Mouse (Mus musculus) hindbrain, postnatal 0 days (tissue): Measurements from ENCODE around the gene Celf5. TPM values are rescaled to one million over a fixed set of nuclear protein-coding genes. Genes with fewer than 3 reads are reported as not detected.

ENCODE experiments used
- ATAC-seq: fragments of 200-750 bp; cut with Nextera tagmentation; 2 replicates; pipeline ENCODE4 v1.8.0; 2017; ENCODE audit warnings: mild to moderate bottlenecking, moderate TSS enrichment, moderate library complexity
- DNase-seq: peaks from one replicate; pipeline ENCODE4 v3.0.0-alpha.2; 2015; ENCODE audit warnings: low spot score
- H3K27ac ChIP-seq: fragments of 300-500 bp; sonication (generic); 2 replicates; pipeline ENCODE4 v1.5.1; 2014; ENCODE audit warnings: mild to moderate bottlenecking
- H3K27me3 ChIP-seq: fragments of 300-500 bp; sonication (generic); 2 replicates; pipeline ENCODE4 v1.6.1; 2014; ENCODE audit warnings: low read length, mixed read lengths; ENCODE audit not compliant: insufficient read depth
- H3K36me3 ChIP-seq: fragments of 300-500 bp; sonication (generic); 2 replicates; pipeline ENCODE4 v1.6.1; 2014; ENCODE audit warnings: low read length, mixed read lengths; ENCODE audit not compliant: insufficient read depth
- H3K4me1 ChIP-seq: fragments of 300-500 bp; sonication (generic); 2 replicates; pipeline ENCODE4 v1.6.1; 2014; ENCODE audit warnings: antibody characterized with exemption, low read length, mixed read lengths; ENCODE audit not compliant: insufficient read depth
- H3K4me2 ChIP-seq: fragments of 300-500 bp; sonication (generic); 2 replicates; pipeline ENCODE4 v1.6.1; 2014; ENCODE audit warnings: low read depth, mild to moderate bottlenecking, low read length, moderate library complexity, mixed read lengths
- H3K4me3 ChIP-seq: fragments of 300-500 bp; sonication (generic); 2 replicates; pipeline ENCODE4 v1.5.1; 2014; ENCODE audit warnings: low read length
- H3K9ac ChIP-seq: fragments of 300-500 bp; sonication (generic); replicated peaks from 2 replicates; pipeline ENCODE4 v1.6.1; 2014; ENCODE audit warnings: mild to moderate bottlenecking, low read length, moderate library complexity, mixed read lengths
- H3K9me3 ChIP-seq: fragments of 300-500 bp; sonication (generic); 2 replicates; pipeline ENCODE4 v1.6.1; 2016; ENCODE audit warnings: low read length, mixed read lengths
- CTCF ChIP-seq: IDR thresholded peaks from 2 replicates; pipeline ENCODE4 v1.5.1; 2016; ENCODE audit warnings: antibody characterized with exemption, control low read depth, low read depth
- WGBS: fragments of 180-500 bp; shearing (Covaris S2); extraction: QIAGEN DNeasy Blood & Tissue Kit; methylation state at CpG from one replicate; pipeline ENCODE4 v1.1.7; 2014; 5-methylcytosine and 5-hydroxymethylcytosine counted together
- polyA plus RNA-seq: library from polyadenylated mRNA; unstranded; fragments of >200 nt; fragmentation: Nextera tagmentation; extraction: Ambion mirVana; gene quantifications from 2 replicates; pipeline ENCODE4 v1.2.1, GENCODE M21; 2015
- total RNA-seq: library from RNA; depleted of rRNA; stranded (reverse); fragments of >200 nt; gene quantifications from 2 replicates; pipeline ENCODE4 v1.2.3, GENCODE M21; 2014

Celf5 gene
- total and polyA plus RNA-seq, 2 experiments from 2014 or later = 43.2 to 93.9 TPM

DNA sequence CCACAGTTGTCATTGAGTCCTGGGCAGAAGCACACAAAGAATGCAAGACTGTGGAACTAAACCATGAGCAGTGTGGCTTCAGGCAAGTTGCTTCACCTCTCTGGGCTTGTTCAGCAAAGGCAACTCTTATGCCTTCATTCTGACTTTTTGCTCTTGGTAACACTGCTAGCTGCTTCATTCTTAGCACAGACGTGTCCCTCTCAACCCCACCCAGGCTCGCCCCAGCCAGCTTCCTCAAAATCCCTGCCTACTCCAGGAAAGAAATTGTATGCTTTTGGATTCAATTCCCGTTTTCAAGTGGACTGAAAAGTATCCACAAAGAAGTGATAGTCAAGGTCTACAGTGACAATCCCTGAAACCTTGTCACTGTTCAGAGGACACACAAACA is 37.5 kb upstream of the Celf5 start:
- H3K4me3 ChIP-seq = no peak overlapping the region
- H3K27ac ChIP-seq = no peak overlapping the region
- H3K36me3 ChIP-seq = no peaks in the 10 kb centered on the region
- H3K4me1 ChIP-seq = no peaks in the 10 kb centered on the region
- no peak overlapping the region for H3K4me2 ChIP-seq
- no peak for DNase-seq
- H3K9ac ChIP-seq = no peak overlapping the region
- WGBS = 74% methylated on average over 3 of the region's 3 CpGs
- no peaks in the 10 kb centered on the region for H3K9me3 ChIP-seq
- H3K27me3 ChIP-seq = peaks cover 3% of the 10 kb centered on the region; the same call in 1 of the 2 replicates
- TF ChIP-seq CTCF = no peak
- ATAC-seq = no peak

DNA sequence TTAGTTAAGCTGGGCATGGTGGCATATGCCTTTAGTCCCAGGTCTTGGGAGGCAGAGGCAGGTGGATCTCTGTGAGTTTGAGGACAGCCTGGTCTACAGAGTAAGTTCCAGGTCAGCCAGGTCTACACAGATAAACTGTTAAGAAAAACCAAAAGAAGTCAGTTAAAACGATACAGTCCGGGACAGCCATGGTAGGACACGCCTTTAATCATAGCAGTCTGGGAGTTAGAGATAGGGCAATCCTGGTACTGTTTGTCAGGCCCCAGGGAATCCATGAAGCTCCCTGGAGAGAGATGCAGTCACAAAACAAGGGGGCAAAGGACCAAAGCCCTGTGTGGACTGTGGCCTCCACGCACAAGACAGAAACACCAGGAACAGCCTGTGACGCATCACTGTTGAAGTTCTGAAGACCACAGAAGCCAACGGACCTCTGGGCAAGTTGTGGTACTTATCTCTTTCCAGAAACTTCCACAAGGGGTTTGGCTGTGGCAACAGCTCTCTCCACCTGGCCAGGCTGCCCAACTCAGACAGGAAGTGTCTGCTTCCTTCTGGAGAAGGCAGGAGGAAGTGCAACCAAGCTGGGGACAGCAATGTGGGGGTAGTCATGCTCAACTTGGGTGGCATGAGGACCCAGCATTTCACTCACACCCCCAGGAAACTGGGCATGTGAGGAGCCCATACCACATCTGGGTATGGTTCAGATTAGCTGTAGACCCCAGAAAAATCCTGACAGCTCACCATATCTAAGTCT is 36.9 kb upstream of the Celf5 start:
- Histone ChIP-seq H3K4me3 (no peak overlapping the region), H3K9me3 (no peaks in the 10 kb centered on the region), H3K4me1 (no peaks in the 10 kb centered on the region), H3K27me3 (peaks cover 3% of the 10 kb centered on the region; the same call in 1 of the 2 replicates), H3K4me2 (no peak overlapping the region), H3K9ac (no peak overlapping the region), H3K27ac (no peak overlapping the region), H3K36me3 (no peaks in the 10 kb centered on the region)
- no peak for DNase-seq
- WGBS = 85% methylated on average over 6 of the region's 6 CpGs
- ATAC-seq = no peak
- no peak for TF ChIP-seq CTCF

DNA sequence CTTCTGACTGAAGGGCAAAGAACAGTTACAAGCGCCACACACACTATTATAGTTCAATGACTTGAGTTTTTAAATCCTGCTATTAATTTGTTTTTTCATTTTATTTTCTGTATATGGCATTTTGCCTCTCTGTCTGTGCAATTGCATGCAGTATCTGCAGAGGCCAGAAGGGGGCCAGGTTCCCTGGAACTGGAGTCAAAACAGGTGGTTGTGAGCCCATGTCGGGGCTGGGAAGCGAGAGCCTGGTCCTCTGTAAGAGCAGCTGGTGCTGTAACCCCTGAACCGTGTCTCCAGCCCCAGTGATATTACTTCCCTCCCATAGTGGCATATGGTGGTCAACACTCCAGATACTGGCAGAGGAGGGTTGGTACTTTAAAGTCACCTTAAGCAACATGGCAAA is 36.0 kb upstream of the Celf5 start:
- Histone ChIP-seq H3K4me1 (no peaks in the 10 kb centered on the region), H3K36me3 (no peaks in the 10 kb centered on the region), H3K9ac (no peak overlapping the region), H3K27ac (no peak overlapping the region), H3K4me3 (no peak overlapping the region), H3K4me2 (no peak overlapping the region), H3K27me3 (peaks cover 3% of the 10 kb centered on the region; the same call in 1 of the 2 replicates), H3K9me3 (no peaks in the 10 kb centered on the region)
- DNase-seq (peak; percentile 77), ATAC-seq (0 out of 2 replicates have a peak, but pooled peaks have one; percentile 58)
- TF ChIP-seq CTCF = peak; percentile 78
- 13% methylated on average over 4 of the region's 4 CpGs for WGBS

DNA sequence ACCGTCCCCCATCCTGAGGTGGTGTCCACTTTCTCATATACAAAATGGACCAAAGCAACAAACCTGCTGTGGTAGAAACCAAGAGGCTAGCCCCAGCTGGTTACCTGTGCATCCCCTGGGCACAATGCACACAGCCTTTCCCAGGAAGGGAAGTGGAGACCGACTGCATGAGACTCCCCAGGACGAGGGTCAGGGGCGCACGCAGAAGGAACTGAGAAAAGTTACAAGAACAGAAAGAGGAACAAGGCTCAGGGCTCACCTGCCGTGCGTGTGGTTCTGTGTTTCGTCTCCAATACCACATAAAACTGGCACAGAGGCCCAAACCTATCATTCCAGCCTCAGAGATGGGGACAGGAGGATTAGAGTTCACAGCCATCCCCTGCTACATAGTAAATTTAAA is 34.7 kb upstream of the Celf5 start:
- Histone ChIP-seq H3K27me3 (peaks cover 3% of the 10 kb centered on the region; the same call in 1 of the 2 replicates), H3K4me1 (no peaks in the 10 kb centered on the region), H3K4me3 (no peak overlapping the region), H3K4me2 (no peak overlapping the region), H3K27ac (no peak overlapping the region), H3K9ac (no peak overlapping the region), H3K36me3 (no peaks in the 10 kb centered on the region), H3K9me3 (no peaks in the 10 kb centered on the region)
- TF ChIP-seq CTCF = no peak
- no peak for DNase-seq
- WGBS = 69% methylated on average over 8 of the region's 8 CpGs
- ATAC-seq = no peak

DNA sequence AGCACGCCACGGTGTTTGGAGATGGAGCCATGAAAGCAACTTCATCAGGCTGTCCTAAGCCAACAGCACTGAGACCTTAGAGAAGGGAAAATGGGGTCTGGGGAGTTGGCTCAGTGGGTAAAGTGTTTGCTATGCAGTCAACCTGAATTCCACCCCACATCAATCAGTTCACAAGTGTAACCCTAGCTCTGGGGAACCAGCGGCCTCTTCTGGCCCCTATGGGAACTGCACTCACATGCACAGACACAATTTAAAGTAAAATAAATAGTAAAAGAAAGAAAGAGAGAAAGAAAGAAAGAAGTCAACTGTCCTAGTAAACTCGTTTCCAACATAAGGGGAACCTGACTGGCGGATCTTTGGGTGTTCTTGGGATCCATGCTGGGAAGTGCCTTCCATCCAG is 31.3 kb upstream of the Celf5 start:
- no peak overlapping the region for H3K4me2 ChIP-seq
- no peak for ATAC-seq

DNA sequence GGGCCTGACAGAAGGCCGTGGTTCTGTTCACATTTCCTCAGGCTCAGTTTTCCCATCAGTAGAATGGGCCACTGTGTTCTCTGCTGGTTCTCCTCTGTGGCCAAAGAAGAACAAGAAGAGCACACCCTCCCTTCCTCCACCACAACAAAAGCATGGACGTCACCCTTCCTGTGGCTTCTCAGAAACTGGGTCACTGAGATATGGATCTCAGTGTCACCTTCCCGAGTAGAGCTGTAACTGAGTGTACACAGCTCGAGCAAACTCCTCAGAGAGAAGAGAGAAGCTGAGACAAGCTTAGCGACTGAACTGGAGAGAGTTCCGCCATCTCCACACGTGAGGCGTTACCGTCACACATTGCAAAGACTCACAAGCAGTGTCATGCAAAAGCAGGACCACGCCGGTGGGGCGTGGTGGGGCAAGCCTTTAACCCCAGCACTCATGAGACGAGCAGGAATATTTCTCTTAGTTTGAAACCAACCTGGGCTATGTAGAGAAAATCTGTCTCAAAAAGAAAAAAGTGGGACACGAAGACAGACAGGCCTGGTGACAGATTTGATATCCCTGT is 27.8 kb upstream of the Celf5 start:
- 81% methylated on average over 14 of the region's 14 CpGs for WGBS

More for the DNA sequence above, 31.3 kb upstream of the Celf5 start:
- Histone ChIP-seq H3K9ac (no peak overlapping the region), H3K27me3 (peaks cover 3% of the 10 kb centered on the region; the same call in 1 of the 2 replicates), H3K4me1 (no peaks in the 10 kb centered on the region), H3K36me3 (no peaks in the 10 kb centered on the region), H3K27ac (no peak overlapping the region), H3K9me3 (no peaks in the 10 kb centered on the region), H3K4me3 (no peak overlapping the region)
- no peak for DNase-seq
- 89% methylated on average over 5 of the region's 5 CpGs for WGBS
- TF ChIP-seq CTCF = no peak

More for the DNA sequence above, 27.8 kb upstream of the Celf5 start:
- DNase-seq (no peak), ATAC-seq (no peak)
- H3K9ac ChIP-seq = no peak overlapping the region
- H3K36me3 ChIP-seq = no peaks in the 10 kb centered on the region
- no peak overlapping the region for H3K4me3 ChIP-seq
- no peaks in the 10 kb centered on the region for H3K9me3 ChIP-seq
- H3K27me3 ChIP-seq = no peaks in the 10 kb centered on the region
- no peak overlapping the region for H3K27ac ChIP-seq
- no peaks in the 10 kb centered on the region for H3K4me1 ChIP-seq
- H3K4me2 ChIP-seq = no peak overlapping the region
- TF ChIP-seq CTCF = no peak
